Mouse (Mus musculus): ENCODE measurements around the gene Zfp239. TPM values are rescaled to one million over a fixed set of nuclear protein-coding genes. Genes with fewer than 3 reads are reported as not detected.
"Not testable (repeated sequence)": the region's sequence is repeated elsewhere in the genome, so short reads cannot be mapped to it uniquely, and the experiment has no call there.

Zfp239 gene
- polyA plus RNA-seq, 1 experiment from 2014 or later: 8.7 TPM

DNA sequence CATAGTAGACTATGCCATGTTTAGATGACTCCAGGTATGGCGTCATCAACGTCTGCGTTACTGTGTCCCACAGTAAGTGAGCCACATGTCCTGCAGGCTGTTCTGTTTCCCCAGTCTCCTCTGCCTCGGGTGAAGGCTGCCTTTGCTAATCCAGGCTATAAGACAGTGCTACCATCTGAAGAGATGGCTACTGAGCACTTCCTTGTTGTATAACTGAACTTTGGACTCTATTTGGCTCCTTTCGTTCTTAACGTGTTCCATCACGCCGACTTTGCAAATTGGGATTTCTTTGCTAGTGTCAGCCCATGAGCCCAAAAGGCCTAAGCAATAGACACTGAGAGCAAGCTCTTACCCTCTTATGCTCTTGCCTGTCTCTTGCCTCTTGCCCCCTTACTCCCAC lies 6.3 kb downstream of the Zfp239 start:
- ATAC-seq (replicated peaks; ENCODE audit: low FRiP score): no peak
- no peak for DNase-seq (ENCODE audit: low spot score)
- Histone ChIP-seq H3K4me1 (replicated peaks; ENCODE audit: control insufficient read depth, insufficient read depth, low read length) (0 out of 2 replicates have a peak, but pooled peaks cover 4% of the 10 kb centered on the region), H3K4me2 (no peak overlapping the region), H3K9ac (ENCODE audit: low read depth, low read length) (no peak overlapping the region), H3K27ac (ENCODE audit: low read depth, low read length) (no peak overlapping the region), H3K4me3 (ENCODE audit: low read depth, low read length) (no peak overlapping the region), H3K36me3 (ENCODE audit: control insufficient read depth, insufficient read depth, low read length) (no peaks in the 10 kb centered on the region), H3K9me3 (ENCODE audit: control insufficient read depth, low read length) (no peaks in the 10 kb centered on the region), H3K27me3 (replicated peaks; ENCODE audit: control insufficient read depth, insufficient read depth, low read length) (no peaks in the 10 kb centered on the region)
- WGBS: 91% methylated on average over 8 of the region's 8 CpGs

- 0 out of 2 replicates have a peak overlapping the region, but pooled peaks have one; percentile 18 for H3K9ac ChIP-seq (ENCODE audit: low read depth, low read length)
- no peak overlapping the region for H3K27ac ChIP-seq (ENCODE audit: low read depth, low read length)
- no peaks in the 10 kb centered on the region for H3K36me3 ChIP-seq (ENCODE audit: control insufficient read depth, insufficient read depth, low read length)
- DNase-seq (ENCODE audit: low spot score) (no peak), ATAC-seq (replicated peaks; ENCODE audit: low FRiP score) (peak; percentile 24; the same call in 1 of the 2 replicates)
- WGBS: 63% methylated on average over 14 of the region's 14 CpGs
- no peaks in the 10 kb centered on the region for H3K27me3 ChIP-seq (replicated peaks; ENCODE audit: control insufficient read depth, insufficient read depth, low read length)
- H3K4me3 ChIP-seq (ENCODE audit: low read depth, low read length): peak overlapping the region; percentile 24; the same call in 1 of the 2 replicates
- no peaks in the 10 kb centered on the region for H3K4me1 ChIP-seq (replicated peaks; ENCODE audit: control insufficient read depth, insufficient read depth, low read length)
- H3K9me3 ChIP-seq (ENCODE audit: control insufficient read depth, low read length): no peaks in the 10 kb centered on the region
- peak overlapping the region; percentile 40 for H3K4me2 ChIP-seq
These were observed 9.1 kb downstream of the Zfp239 start for GRCm38 (mm10) chr6:117871034-117871433.

- H3K4me2 ChIP-seq; H3K9me3 ChIP-seq (ENCODE audit: control insufficient read depth, low read length); H3K27me3 ChIP-seq (replicated peaks; ENCODE audit: control insufficient read depth, insufficient read depth, low read length); ATAC-seq (replicated peaks; ENCODE audit: low FRiP score); DNase-seq (ENCODE audit: low spot score); H3K4me1 ChIP-seq (replicated peaks; ENCODE audit: control insufficient read depth, insufficient read depth, low read length); H3K9ac ChIP-seq (ENCODE audit: low read depth, low read length); H3K27ac ChIP-seq (ENCODE audit: low read depth, low read length); H3K4me3 ChIP-seq (ENCODE audit: low read depth, low read length); H3K36me3 ChIP-seq (ENCODE audit: control insufficient read depth, insufficient read depth, low read length): not testable (repeated sequence)
- 80% methylated on average over 7 of the region's 7 CpGs for WGBS
These were observed 11.6 kb downstream of the Zfp239 start for GRCm38 (mm10) chr6:117873450-117873849.

GRCm38 (mm10) chr6:117874621-117875281 lies 12.9 kb downstream of the Zfp239 start:
- Histone ChIP-seq H3K4me1 (replicated peaks; ENCODE audit: control insufficient read depth, insufficient read depth, low read length) (no peaks in the 10 kb centered on the region), H3K27me3 (replicated peaks; ENCODE audit: control insufficient read depth, insufficient read depth, low read length) (no peaks in the 10 kb centered on the region), H3K27ac (ENCODE audit: low read depth, low read length) (no peak overlapping the region), H3K4me2 (no peak overlapping the region), H3K4me3 (ENCODE audit: low read depth, low read length) (no peak overlapping the region), H3K9me3 (ENCODE audit: control insufficient read depth, low read length) (no peaks in the 10 kb centered on the region), H3K36me3 (ENCODE audit: control insufficient read depth, insufficient read depth, low read length) (no peaks in the 10 kb centered on the region), H3K9ac (ENCODE audit: low read depth, low read length) (0 out of 2 replicates have a peak overlapping the region, but pooled peaks have one; percentile 1)
- DNase-seq (ENCODE audit: low spot score) (no peak), ATAC-seq (replicated peaks; ENCODE audit: low FRiP score) (no peak)
- WGBS: 64% methylated on average over 3 of the region's 3 CpGs

GRCm38 (mm10) chr6:117878700-117879407 lies 17.0 kb downstream of the Zfp239 start:
- H3K9ac ChIP-seq (ENCODE audit: low read depth, low read length): peak overlapping the region; percentile 79
- H3K36me3 ChIP-seq (ENCODE audit: control insufficient read depth, insufficient read depth, low read length): no peaks in the 10 kb centered on the region
- H3K27ac ChIP-seq (ENCODE audit: low read depth, low read length): peak overlapping the region; percentile 100
- H3K9me3 ChIP-seq (ENCODE audit: control insufficient read depth, low read length): no peaks in the 10 kb centered on the region
- ATAC-seq (replicated peaks; ENCODE audit: low FRiP score): peak; percentile 84
- H3K4me1 ChIP-seq (replicated peaks; ENCODE audit: control insufficient read depth, insufficient read depth, low read length): peaks cover 8% of the 10 kb centered on the region
- no peaks in the 10 kb centered on the region for H3K27me3 ChIP-seq (replicated peaks; ENCODE audit: control insufficient read depth, insufficient read depth, low read length)
- WGBS: 9% methylated on average over 26 of the region's 26 CpGs
- DNase-seq (ENCODE audit: low spot score): no peak
- peak overlapping the region; percentile 54 for H3K4me3 ChIP-seq (ENCODE audit: low read depth, low read length)
- peak overlapping the region; percentile 79 for H3K4me2 ChIP-seq

DNA sequence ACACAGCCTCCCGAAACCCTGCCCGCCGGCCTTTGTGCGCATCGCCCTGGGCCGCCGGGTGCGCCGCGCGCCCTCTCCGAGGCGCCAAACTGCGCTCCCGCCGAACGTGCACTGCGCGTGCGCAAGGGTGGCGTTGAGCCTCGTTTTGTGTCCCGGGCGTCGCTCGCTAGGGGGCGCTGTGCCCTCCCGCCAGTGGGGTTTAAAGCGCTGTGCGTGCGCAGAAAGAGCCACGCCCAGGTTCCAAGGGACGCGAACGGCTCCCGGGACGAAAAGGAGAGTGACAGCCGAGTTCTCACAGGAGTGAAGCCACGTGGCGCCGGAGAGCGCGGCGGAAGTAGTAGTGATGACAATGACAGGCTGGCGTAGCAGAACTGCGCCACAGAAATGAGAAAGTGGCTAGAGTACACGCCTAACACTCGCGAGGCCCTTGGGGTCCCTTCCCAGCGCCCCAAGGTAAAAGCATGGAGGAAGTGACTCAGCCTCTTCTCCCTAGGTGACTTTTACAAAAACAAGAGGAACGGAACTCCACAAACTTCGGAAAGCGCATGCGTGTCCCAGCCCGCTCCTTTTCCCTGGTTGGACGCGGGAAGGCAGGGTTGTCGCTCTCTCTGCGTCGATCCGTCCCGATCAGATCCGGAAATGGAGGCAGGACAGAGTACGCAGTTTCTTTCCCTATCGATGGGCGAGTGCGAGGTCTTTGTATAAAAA lies 17.7 kb downstream of the Zfp239 start:
- Histone ChIP-seq H3K27ac (ENCODE audit: low read depth, low read length) (peak overlapping the region; percentile 100), H3K36me3 (ENCODE audit: control insufficient read depth, insufficient read depth, low read length) (no peaks in the 10 kb centered on the region), H3K27me3 (replicated peaks; ENCODE audit: control insufficient read depth, insufficient read depth, low read length) (no peaks in the 10 kb centered on the region), H3K9ac (ENCODE audit: low read depth, low read length) (peak overlapping the region; percentile 79), H3K4me1 (replicated peaks; ENCODE audit: control insufficient read depth, insufficient read depth, low read length) (peaks cover 11% of the 10 kb centered on the region), H3K4me3 (ENCODE audit: low read depth, low read length) (peak overlapping the region; percentile 54), H3K9me3 (ENCODE audit: control insufficient read depth, low read length) (no peaks in the 10 kb centered on the region), H3K4me2 (peak overlapping the region; percentile 79)
- DNase-seq (ENCODE audit: low spot score) (peak; percentile 100), ATAC-seq (replicated peaks; ENCODE audit: low FRiP score) (peak; percentile 89)
- WGBS: under 1% methylated on average over 67 of the region's 67 CpGs

- Histone ChIP-seq H3K27ac (ENCODE audit: low read depth, low read length) (peak overlapping the region; percentile 100), H3K9me3 (ENCODE audit: control insufficient read depth, low read length) (no peaks in the 10 kb centered on the region), H3K4me2 (peak overlapping the region; percentile 79), H3K9ac (ENCODE audit: low read depth, low read length) (peak overlapping the region; percentile 79), H3K4me3 (ENCODE audit: low read depth, low read length) (peak overlapping the region; percentile 54), H3K4me1 (replicated peaks; ENCODE audit: control insufficient read depth, insufficient read depth, low read length) (peaks cover 11% of the 10 kb centered on the region), H3K36me3 (ENCODE audit: control insufficient read depth, insufficient read depth, low read length) (no peaks in the 10 kb centered on the region), H3K27me3 (replicated peaks; ENCODE audit: control insufficient read depth, insufficient read depth, low read length) (no peaks in the 10 kb centered on the region)
- no peak for DNase-seq (ENCODE audit: low spot score)
- no peak for ATAC-seq (replicated peaks; ENCODE audit: low FRiP score)
- 39% methylated on average over 3 of the region's 3 CpGs for WGBS
These were observed 18.5 kb downstream of the Zfp239 start for GRCm38 (mm10) chr6:117880394-117880838.

DNA sequence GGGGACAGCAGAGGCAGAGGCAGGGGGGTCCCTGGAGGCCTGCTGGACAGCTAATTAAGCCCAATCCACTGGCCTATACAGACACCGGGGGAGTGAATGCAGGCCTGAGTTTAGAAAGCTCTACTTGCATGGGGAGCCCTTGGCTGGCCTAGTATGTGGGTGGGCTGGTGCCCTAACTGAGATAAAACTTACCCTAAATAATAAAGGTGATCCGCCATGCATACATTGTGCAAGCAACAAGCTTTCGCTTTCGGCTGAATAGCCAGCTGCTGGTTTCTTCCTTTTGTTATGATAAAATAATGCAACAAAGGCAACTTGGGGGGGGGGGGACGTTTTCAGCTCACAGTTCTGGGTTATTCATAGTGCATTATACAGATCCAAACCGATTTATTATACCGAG lies 19.3 kb downstream of the Zfp239 start:
- Histone ChIP-seq H3K4me3 (ENCODE audit: low read depth, low read length) (no peak overlapping the region), H3K9me3 (ENCODE audit: control insufficient read depth, low read length) (no peaks in the 10 kb centered on the region), H3K9ac (ENCODE audit: low read depth, low read length) (peak overlapping the region; percentile 4; the same call in 1 of the 2 replicates), H3K4me1 (replicated peaks; ENCODE audit: control insufficient read depth, insufficient read depth, low read length) (peaks cover 11% of the 10 kb centered on the region), H3K4me2 (peak overlapping the region; percentile 79), H3K36me3 (ENCODE audit: control insufficient read depth, insufficient read depth, low read length) (no peaks in the 10 kb centered on the region), H3K27me3 (replicated peaks; ENCODE audit: control insufficient read depth, insufficient read depth, low read length) (no peaks in the 10 kb centered on the region), H3K27ac (ENCODE audit: low read depth, low read length) (peak overlapping the region; percentile 30)
- DNase-seq (ENCODE audit: low spot score) (no peak), ATAC-seq (replicated peaks; ENCODE audit: low FRiP score) (no peak)
- WGBS: 83% methylated on average over 7 of the region's 7 CpGs
